Mouse (Mus musculus): ENCODE measurements around the gene Pard3b.

- no peak for TF ChIP-seq POLR2A (IDR thresholded peaks at IDR 0.05; ENCODE audit: low read depth, low read length)
- no peak for TF ChIP-seq CTCF (conservative IDR thresholded peaks at IDR 0.05; ENCODE audit: insufficient read depth, insufficient read length, low read depth, low read length)
Measured at GRCm38 (mm10) chr1:61649964-61650363, 11.3 kb downstream of the Pard3b start.

All from kidney, adult 2 months (tissue).